Mouse (Mus musculus) myocyte (in vitro differentiated cells): ENCODE measurements around the gene Cnpy4. TPM values are rescaled to one million over a fixed set of nuclear protein-coding genes. Genes with fewer than 3 reads are reported as not detected.
"Not testable (repeated sequence)": the region's sequence is repeated elsewhere in the genome, so short reads cannot be mapped to it uniquely, and the experiment has no call there.

Source experiments
- H3K27me3 ChIP-seq: one replicate; pipeline ENCODE4 v1.6.1; 2011; ENCODE audit not compliant: control insufficient read depth, insufficient read depth, insufficient read length
- H3K36me3 ChIP-seq: one replicate; pipeline ENCODE4 v1.6.1; 2011; ENCODE audit not compliant: control insufficient read depth, insufficient read depth
- H3K4me2 ChIP-seq: one replicate; pipeline ENCODE4 v1.6.1; 2011; ENCODE audit warnings: low read depth, control low read depth
- H3K4me3 ChIP-seq: one replicate; pipeline ENCODE4 v1.5.1; 2011; ENCODE audit warnings: mild to moderate bottlenecking, control low read depth, moderate library complexity
- H3K79me2 ChIP-seq: one replicate; pipeline ENCODE4 v1.6.1; 2011; ENCODE audit not compliant: control insufficient read depth, insufficient read depth
- H3ac ChIP-seq: one replicate; pipeline ENCODE4 v1.6.1; 2011; ENCODE audit not compliant: control insufficient read depth, insufficient read length
- CEBPB ChIP-seq: IDR thresholded peaks from 2 replicates; pipeline ENCODE4 v1.6.1; 2011; ENCODE audit warnings: mild to moderate bottlenecking, moderate library complexity; ENCODE audit not compliant: poor library complexity, insufficient read depth, severe bottlenecking
- E2F4 ChIP-seq: IDR thresholded peaks from one replicate; pipeline ENCODE4 v1.6.1; 2011; ENCODE audit warnings: mild to moderate bottlenecking, control low read depth, moderate library complexity; ENCODE audit not compliant: insufficient read depth
- MAX ChIP-seq: IDR thresholded peaks from one replicate; pipeline ENCODE4 v1.6.1; 2011; ENCODE audit warnings: low read depth, mild to moderate bottlenecking, control low read depth
- MYOD1 ChIP-seq, 3 experiments: IDR thresholded peaks; one replicate each; pipeline ENCODE4 v1.6.1; 2011; ENCODE audit warnings: control low read depth in 2 of 3, low read depth in 2 of 3, mild to moderate bottlenecking in 2 of 3, moderate library complexity in 1 of 3; ENCODE audit not compliant: insufficient read length in 2 of 3, control insufficient read depth in 1 of 3
- MYOG ChIP-seq, 3 experiments: IDR thresholded peaks; one replicate each; pipeline ENCODE4 v1.6.1; 2011; ENCODE audit warnings: control low read depth in 2 of 3, low read depth in 2 of 3, mild to moderate bottlenecking in 2 of 3; ENCODE audit not compliant: insufficient read length in 2 of 3, control insufficient read depth in 1 of 3, insufficient read depth in 1 of 3
- POLR2A ChIP-seq: IDR thresholded peaks from one replicate; pipeline ENCODE4 v1.6.1; 2011; ENCODE audit warnings: low read depth, mild to moderate bottlenecking, control low read depth, moderate library complexity; ENCODE audit not compliant: insufficient read length
- POLR2AphosphoS2 ChIP-seq: IDR thresholded peaks from one replicate; pipeline ENCODE4 v1.6.1; 2011; ENCODE audit warnings: low read depth, control low read depth; ENCODE audit not compliant: insufficient read length
- REST ChIP-seq: IDR thresholded peaks from one replicate; pipeline ENCODE4 v1.6.1; 2011; ENCODE audit warnings: mild to moderate bottlenecking, control low read depth, moderate library complexity; ENCODE audit not compliant: insufficient read depth, insufficient read length
- SRF ChIP-seq: IDR thresholded peaks from one replicate; pipeline ENCODE4 v1.6.1; 2011; ENCODE audit warnings: low read depth; ENCODE audit not compliant: control insufficient read depth, insufficient read length
- TCF12 ChIP-seq: IDR thresholded peaks from one replicate; pipeline ENCODE4 v1.6.1; 2011; ENCODE audit warnings: mild to moderate bottlenecking, control low read depth; ENCODE audit not compliant: poor library complexity, insufficient read depth, severe bottlenecking
- TCF3 ChIP-seq: IDR thresholded peaks from one replicate; pipeline ENCODE4 v1.6.1; 2011; ENCODE audit warnings: low read depth, control low read depth; ENCODE audit not compliant: insufficient read length
- USF1 ChIP-seq: IDR thresholded peaks from one replicate; pipeline ENCODE4 v1.6.1; 2011; ENCODE audit warnings: low read depth, mild to moderate bottlenecking, control low read depth, moderate library complexity
- polyA plus RNA-seq: library from polyadenylated mRNA; unstranded; fragments of >200 nt; fragmentation: generic; extraction: Trizol; gene quantifications from one replicate; pipeline ENCODE4 v1.2.1, GENCODE M21; 2012; ENCODE audit warnings: missing spikeins

The Cnpy4 gene
- polyA plus RNA-seq, 1 experiment, result 11.5 TPM

GRCm38 (mm10) chr5:138207253-138207652, 20.0 kb downstream of the Cnpy4 start:
- TF ChIP-seq CEBPB (no peak), E2F4 (no peak), USF1 (no peak), SRF (no peak), MYOG (IDR thresholded peaks at IDR 0.05; ENCODE audit: control insufficient read depth in 1 of 3, insufficient read depth in 1 of 3, insufficient read length in 2 of 3, low read depth in 2 of 3) (no peak), TCF3 (no peak), POLR2A (no peak), MYOD1 (IDR thresholded peaks at IDR 0.05; ENCODE audit: control insufficient read depth in 1 of 3, insufficient read length in 2 of 3, low read depth in 2 of 3) (no peak), TCF12 (no peak), REST (no peak), MAX (no peak)
- Histone ChIP-seq H3K4me2 (no peak overlapping the region), H3ac (no peak overlapping the region), H3K4me3 (no peak overlapping the region), H3K79me2 (no peaks in the 10 kb centered on the region), H3K27me3 (no peaks in the 10 kb centered on the region), H3K36me3 (no peaks in the 10 kb centered on the region)

GRCm38 (mm10) chr5:138207873-138208272, 20.6 kb downstream of the Cnpy4 start:
- H3ac ChIP-seq, result no peak overlapping the region
- TF ChIP-seq USF1 (no peak), E2F4 (no peak), SRF (no peak), MYOD1 (IDR thresholded peaks at IDR 0.05; ENCODE audit: control insufficient read depth in 1 of 3, insufficient read length in 2 of 3, low read depth in 2 of 3) (no peak)

GRCm38 (mm10) chr5:138216632-138217031, 29.3 kb downstream of the Cnpy4 start:
- not testable (repeated sequence) for H3ac ChIP-seq, H3K79me2 ChIP-seq, H3K36me3 ChIP-seq, H3K27me3 ChIP-seq, H3K4me3 ChIP-seq, H3K4me2 ChIP-seq

More at GRCm38 (mm10) chr5:138207873-138208272, 20.6 kb downstream of the Cnpy4 start:
- Histone ChIP-seq H3K4me2 (no peak overlapping the region), H3K27me3 (no peaks in the 10 kb centered on the region), H3K79me2 (no peaks in the 10 kb centered on the region), H3K36me3 (no peaks in the 10 kb centered on the region), H3K4me3 (no peak overlapping the region)

GRCm38 (mm10) chr5:138219864-138220263, 32.6 kb downstream of the Cnpy4 start:
- Histone ChIP-seq H3K36me3 (no peaks in the 10 kb centered on the region), H3K4me3 (no peak overlapping the region)
- TF ChIP-seq POLR2A, result no peak

GRCm38 (mm10) chr5:138222111-138222510, 34.8 kb downstream of the Cnpy4 start:
- Histone ChIP-seq H3K79me2 (no peaks in the 10 kb centered on the region), H3K4me2 (no peak overlapping the region), H3K4me3 (no peak overlapping the region), H3K36me3 (no peaks in the 10 kb centered on the region), H3K27me3 (no peaks in the 10 kb centered on the region), H3ac (no peak overlapping the region)
- TF ChIP-seq MYOG (IDR thresholded peaks at IDR 0.05; ENCODE audit: control insufficient read depth in 1 of 3, insufficient read depth in 1 of 3, insufficient read length in 2 of 3, low read depth in 2 of 3), result no peak
- no peak for TF ChIP-seq MYOD1 (IDR thresholded peaks at IDR 0.05; ENCODE audit: control insufficient read depth in 1 of 3, insufficient read length in 2 of 3, low read depth in 2 of 3)
- no peak for TF ChIP-seq POLR2A
- TF ChIP-seq REST, result no peak
- TF ChIP-seq SRF, result no peak
- TF ChIP-seq E2F4, result no peak

More at GRCm38 (mm10) chr5:138219864-138220263, 32.6 kb downstream of the Cnpy4 start:
- Histone ChIP-seq H3K4me2 (no peak overlapping the region), H3K27me3 (no peaks in the 10 kb centered on the region), H3K79me2 (no peaks in the 10 kb centered on the region), H3ac (no peak overlapping the region)

- TF ChIP-seq POLR2A, result no peak
- no peak for TF ChIP-seq E2F4
- no peak for TF ChIP-seq SRF
- no peak for TF ChIP-seq CEBPB
- TF ChIP-seq MYOD1 (IDR thresholded peaks at IDR 0.05; ENCODE audit: control insufficient read depth in 1 of 3, insufficient read length in 2 of 3, low read depth in 2 of 3), result no peak
- no peak for TF ChIP-seq TCF12
- TF ChIP-seq MYOG (IDR thresholded peaks at IDR 0.05; ENCODE audit: control insufficient read depth in 1 of 3, insufficient read depth in 1 of 3, insufficient read length in 2 of 3, low read depth in 2 of 3), result no peak
- TF ChIP-seq TCF3, result no peak
- TF ChIP-seq POLR2AphosphoS2, result no peak
- no peak for TF ChIP-seq MAX
- no peak for TF ChIP-seq REST
- no peak for TF ChIP-seq USF1
- H3K27me3 ChIP-seq, result no peaks in the 10 kb centered on the region
- H3K79me2 ChIP-seq, result no peaks in the 10 kb centered on the region
- no peak overlapping the region for H3K4me2 ChIP-seq
- H3K4me3 ChIP-seq, result no peak overlapping the region
- no peak overlapping the region for H3ac ChIP-seq
- no peaks in the 10 kb centered on the region for H3K36me3 ChIP-seq
Measured at GRCm38 (mm10) chr5:138223287-138223686, 36.0 kb downstream of the Cnpy4 start.
